Mouse (Mus musculus): ENCODE data around the gene Olfr1270. TPM values are rescaled to one million over a fixed set of nuclear protein-coding genes. Genes with fewer than 3 reads are reported as not detected.
"Not testable (repeated sequence)": the region's sequence is repeated elsewhere in the genome, so short reads cannot be mapped to it uniquely, and the experiment has no call there.

The Olfr1270 gene
- not detected for total RNA-seq (2021)

- intact Hi-C loops (cut with DNase I) = no loop called here
- DNase-seq = no peak
These were observed at the start of gene Olfr1270 for GRCm38 (mm10) chr2:90152991-90153390. Olfr1270 (minus strand) TSS chr2:90153091.

GRCm38 (mm10) chr2:90199606-90200005 is 46.7 kb upstream of the Olfr1270 start:
- DNase-seq; intact Hi-C loops (cut with DNase I): not testable (repeated sequence)

GRCm38 (mm10) chr2:90195285-90195684 is 42.4 kb upstream of the Olfr1270 start:
- intact Hi-C loops (cut with DNase I); DNase-seq: not testable (repeated sequence)

- DNase-seq; intact Hi-C loops (cut with DNase I): not testable (repeated sequence)
These were observed 41.9 kb upstream of the Olfr1270 start for GRCm38 (mm10) chr2:90194750-90195149.

- intact Hi-C loops (cut with DNase I); DNase-seq: not testable (repeated sequence)
These were observed 34.2 kb upstream of the Olfr1270 start for GRCm38 (mm10) chr2:90187082-90187481.

- DNase-seq; intact Hi-C loops (cut with DNase I): not testable (repeated sequence)
These were observed 33.2 kb upstream of the Olfr1270 start for GRCm38 (mm10) chr2:90186082-90186481.

- intact Hi-C loops (cut with DNase I) = no loop called here
- DNase-seq = peak; percentile 9
These were observed 1.0 kb upstream of the Olfr1270 start for GRCm38 (mm10) chr2:90153916-90154315.

- DNase-seq = no peak
- intact Hi-C loops (cut with DNase I) = no loop called here
These were observed 10.7 kb downstream of the Olfr1270 start, which contains the start of gene Olfr32 for GRCm38 (mm10) chr2:90142196-90142595. Olfr32 (minus strand) TSS chr2:90142296.

- no peak for DNase-seq
- intact Hi-C loops (cut with DNase I) = no loop called here
These were observed 31.6 kb downstream of the Olfr1270 start, which contains the start of gene Olfr1269 for GRCm38 (mm10) chr2:90121312-90121711. Olfr1269 (minus strand) TSS chr2:90121412.

Other genes starting within 250 kb of the Olfr1270 start
- not detected for gene Olfr1258, start 225.8 kb downstream of the Olfr1270 start, total RNA-seq (2021)
- gene Olfr1259, start 204.4 kb downstream of the Olfr1270 start, total RNA-seq (2021) = not detected
- gene Olfr1260, start 178.8 kb downstream of the Olfr1270 start, total RNA-seq (2021) = not detected
- under 1 TPM in 1 of 2 experiments, not detected in 1; 0.12 TPM for gene Olfr1261, start 161.9 kb downstream of the Olfr1270 start, total RNA-seq (2021)
- not detected for gene Olfr1262, start 152.9 kb downstream of the Olfr1270 start, total RNA-seq (2021)
- gene Olfr1263, start 141.0 kb downstream of the Olfr1270 start, total RNA-seq (2021) = not detected
- not detected for gene Olfr1264, start 127.5 kb downstream of the Olfr1270 start, total RNA-seq (2021)
- under 1 TPM in 1 of 2 experiments, not detected in 1; 0.06 TPM for gene Olfr1265, start 117.8 kb downstream of the Olfr1270 start, total RNA-seq (2021)
- not detected for gene Olfr140, start 89.5 kb downstream of the Olfr1270 start, total RNA-seq (2021)
- not detected for gene Olfr1269, start 31.7 kb downstream of the Olfr1270 start, total RNA-seq (2021)
- gene Olfr32, start 10.8 kb downstream of the Olfr1270 start, total RNA-seq (2021) = not detected
- under 1 TPM in 1 of 2 experiments, not detected in 1; 0.32 TPM for gene Olfr1506, start 71.4 kb upstream of the Olfr1270 start, total RNA-seq (2021)
- not detected for gene Olfr142, start 104.5 kb upstream of the Olfr1270 start, total RNA-seq (2021)
- not detected for gene Olfr1271, start 117.9 kb upstream of the Olfr1270 start, total RNA-seq (2021)
- not detected for gene Olfr1272, start 139.8 kb upstream of the Olfr1270 start, total RNA-seq (2021)
- gene Gm13769, start 169.1 kb upstream of the Olfr1270 start, total RNA-seq (2021) = under 1 TPM in 1 of 2 experiments, not detected in 1; 0.24 TPM
- gene Olfr1274-ps, start 245.6 kb upstream of the Olfr1270 start, total RNA-seq (2021) = not detected

Measured in left cerebral cortex, postnatal 4 days (tissue).